Mouse (Mus musculus): Measurements from ENCODE around the gene Vps8. TPM values are rescaled to one million over a fixed set of nuclear protein-coding genes. Genes with fewer than 3 reads are reported as not detected.

Gene Vps8
- polyA plus RNA-seq, 1 experiment from 2014 or later: 7.0 TPM

GRCm38 (mm10) chr16:21376949-21377604 is 45.8 kb upstream of the Vps8 start:
- Histone ChIP-seq H3K36me3 (ENCODE audit: control insufficient read depth, insufficient read depth, low read length) (no peaks in the 10 kb centered on the region), H3K9me3 (ENCODE audit: control insufficient read depth, low read length) (no peaks in the 10 kb centered on the region), H3K4me1 (replicated peaks; ENCODE audit: control insufficient read depth, insufficient read depth) (peaks cover 7% of the 10 kb centered on the region), H3K9ac (ENCODE audit: low read length) (0 out of 2 replicates have a peak overlapping the region, but pooled peaks have one; percentile 18), H3K27me3 (ENCODE audit: control insufficient read depth, insufficient read depth, low read length) (no peaks in the 10 kb centered on the region), H3K4me2 (replicated peaks; ENCODE audit: low read depth) (no peak overlapping the region), H3K4me3 (ENCODE audit: low read depth, low read length) (no peak overlapping the region), H3K27ac (replicated peaks) (peak overlapping the region; percentile 75)
- no peak for TF ChIP-seq EP300 (optimal IDR thresholded peaks at IDR 0.05)
- TF ChIP-seq CTCF (IDR thresholded peaks at IDR 0.05; ENCODE audit: low read depth): no peak
- ATAC-seq (ENCODE audit: low FRiP score, low TSS enrichment) (no peak), DNase-seq (ENCODE audit: low spot score) (no peak)
- 47% methylated on average over 7 of the region's 7 CpGs for WGBS

GRCm38 (mm10) chr16:21377605-21377968 is 45.3 kb upstream of the Vps8 start:
- Histone ChIP-seq H3K4me2 (replicated peaks; ENCODE audit: low read depth) (no peak overlapping the region), H3K9me3 (ENCODE audit: control insufficient read depth, low read length) (no peaks in the 10 kb centered on the region), H3K36me3 (ENCODE audit: control insufficient read depth, insufficient read depth, low read length) (no peaks in the 10 kb centered on the region), H3K27ac (replicated peaks) (peak overlapping the region; percentile 75), H3K4me1 (replicated peaks; ENCODE audit: control insufficient read depth, insufficient read depth) (peaks cover 7% of the 10 kb centered on the region), H3K4me3 (ENCODE audit: low read depth, low read length) (no peak overlapping the region), H3K27me3 (ENCODE audit: control insufficient read depth, insufficient read depth, low read length) (no peaks in the 10 kb centered on the region), H3K9ac (ENCODE audit: low read length) (0 out of 2 replicates have a peak overlapping the region, but pooled peaks have one; percentile 18)
- no peak for ATAC-seq (ENCODE audit: low FRiP score, low TSS enrichment)
- 19% methylated on average over 4 of the region's 4 CpGs for WGBS
- DNase-seq (ENCODE audit: low spot score): peak; percentile 34
- TF ChIP-seq CTCF (IDR thresholded peaks at IDR 0.05; ENCODE audit: low read depth): no peak
- no peak for TF ChIP-seq EP300 (optimal IDR thresholded peaks at IDR 0.05)

- DNase-seq (ENCODE audit: low spot score): no peak
Observed at GRCm38 (mm10) chr16:21381469-21381868, 41.4 kb upstream of the Vps8 start.

GRCm38 (mm10) chr16:21382152-21382911 is 40.6 kb upstream of the Vps8 start:
- H3K9ac ChIP-seq (ENCODE audit: low read length): no peak overlapping the region
- ATAC-seq (ENCODE audit: low FRiP score, low TSS enrichment): peak; percentile 73
- H3K4me2 ChIP-seq (replicated peaks; ENCODE audit: low read depth): no peak overlapping the region
- DNase-seq (ENCODE audit: low spot score): peak; percentile 34
- TF ChIP-seq CTCF (IDR thresholded peaks at IDR 0.05; ENCODE audit: low read depth) (no peak), EP300 (optimal IDR thresholded peaks at IDR 0.05) (no peak)
- WGBS: 47% methylated on average over 11 of the region's 11 CpGs
- no peaks in the 10 kb centered on the region for H3K36me3 ChIP-seq (ENCODE audit: control insufficient read depth, insufficient read depth, low read length)
- H3K27ac ChIP-seq (replicated peaks): peak overlapping the region; percentile 61
- no peaks in the 10 kb centered on the region for H3K9me3 ChIP-seq (ENCODE audit: control insufficient read depth, low read length)
- H3K4me3 ChIP-seq (ENCODE audit: low read depth, low read length): no peak overlapping the region
- H3K4me1 ChIP-seq (replicated peaks; ENCODE audit: control insufficient read depth, insufficient read depth): peaks cover 2% of the 10 kb centered on the region; the same call in 1 of the 2 replicates
- no peaks in the 10 kb centered on the region for H3K27me3 ChIP-seq (ENCODE audit: control insufficient read depth, insufficient read depth, low read length)

More at GRCm38 (mm10) chr16:21381469-21381868, 41.4 kb upstream of the Vps8 start:
- TF ChIP-seq CTCF (IDR thresholded peaks at IDR 0.05; ENCODE audit: low read depth): no peak
- TF ChIP-seq EP300 (optimal IDR thresholded peaks at IDR 0.05): no peak
- Histone ChIP-seq H3K27ac (replicated peaks) (peak overlapping the region; percentile 61), H3K27me3 (ENCODE audit: control insufficient read depth, insufficient read depth, low read length) (no peaks in the 10 kb centered on the region), H3K9me3 (ENCODE audit: control insufficient read depth, low read length) (no peaks in the 10 kb centered on the region), H3K4me3 (ENCODE audit: low read depth, low read length) (no peak overlapping the region), H3K4me2 (replicated peaks; ENCODE audit: low read depth) (no peak overlapping the region), H3K4me1 (replicated peaks; ENCODE audit: control insufficient read depth, insufficient read depth) (peaks cover 7% of the 10 kb centered on the region), H3K36me3 (ENCODE audit: control insufficient read depth, insufficient read depth, low read length) (no peaks in the 10 kb centered on the region), H3K9ac (ENCODE audit: low read length) (no peak overlapping the region)
- ATAC-seq (ENCODE audit: low FRiP score, low TSS enrichment): peak; percentile 34; the same call in 1 of the 2 replicates
- 78% methylated on average over 1 of the region's 1 CpGs for WGBS

- H3K9me3 ChIP-seq (ENCODE audit: control insufficient read depth, low read length): no peaks in the 10 kb centered on the region
- TF ChIP-seq EP300 (optimal IDR thresholded peaks at IDR 0.05) (no peak), CTCF (IDR thresholded peaks at IDR 0.05; ENCODE audit: low read depth) (no peak)
- H3K27ac ChIP-seq (replicated peaks): peak overlapping the region; percentile 65
- H3K27me3 ChIP-seq (ENCODE audit: control insufficient read depth, insufficient read depth, low read length): no peaks in the 10 kb centered on the region
- no peak for DNase-seq (ENCODE audit: low spot score)
- H3K4me1 ChIP-seq (replicated peaks; ENCODE audit: control insufficient read depth, insufficient read depth): no peaks in the 10 kb centered on the region; the same call in 1 of the 2 replicates
- no peak for ATAC-seq (ENCODE audit: low FRiP score, low TSS enrichment)
- no peak overlapping the region for H3K4me3 ChIP-seq (ENCODE audit: low read depth, low read length)
- no peak overlapping the region for H3K9ac ChIP-seq (ENCODE audit: low read length)
- H3K4me2 ChIP-seq (replicated peaks; ENCODE audit: low read depth): no peak overlapping the region
- WGBS: 56% methylated on average over 14 of the region's 14 CpGs
- H3K36me3 ChIP-seq (ENCODE audit: control insufficient read depth, insufficient read depth, low read length): no peaks in the 10 kb centered on the region
Observed at GRCm38 (mm10) chr16:21385926-21386881, 36.7 kb upstream of the Vps8 start.

Data from stomach, postnatal 0 days (tissue).